Mouse (Mus musculus) layer of hippocampus, postnatal 36 days (tissue): Measurements from ENCODE around the gene Tmtc2. TPM values are rescaled to one million over a fixed set of nuclear protein-coding genes. Genes with fewer than 3 reads are reported as not detected.

Source experiments
- DNase-seq, 2 experiments: peaks; one replicate each; pipeline ENCODE4 v3.0.0; 2022
- total RNA-seq, 2 experiments: library from RNA; stranded (reverse); gene quantifications; 2 replicates each; pipeline ENCODE4 v1.2.3; 2021

Gene Tmtc2
- total RNA-seq = 10 to 100 TPM; 11.9 TPM

- DNase-seq = peak; percentile 88 to 91
Observed at GRCm38 (mm10) chr10:105573908-105574694, at the start of gene Tmtc2. Tmtc2 (minus strand) TSS chr10:105574451.

- no peak for DNase-seq
Observed at GRCm38 (mm10) chr10:105612117-105612516, 37.9 kb upstream of the Tmtc2 start.

GRCm38 (mm10) chr10:105598826-105599225, 24.6 kb upstream of the Tmtc2 start:
- no peak for DNase-seq

- DNase-seq = no peak
Observed at GRCm38 (mm10) chr10:105597226-105597625, 23.0 kb upstream of the Tmtc2 start.

- no peak for DNase-seq
Observed at GRCm38 (mm10) chr10:105595480-105596102, 21.3 kb upstream of the Tmtc2 start.

GRCm38 (mm10) chr10:105588141-105588540, 13.9 kb upstream of the Tmtc2 start:
- DNase-seq = no peak

- DNase-seq = no peak
Observed at GRCm38 (mm10) chr10:105579318-105579717, 5.1 kb upstream of the Tmtc2 start.

GRCm38 (mm10) chr10:105578291-105578845, 4.1 kb upstream of the Tmtc2 start:
- DNase-seq = no peak

- DNase-seq = peak; percentile 90 to 91
Observed at GRCm38 (mm10) chr10:105574695-105575660, 727 bp upstream of the Tmtc2 start.

GRCm38 (mm10) chr10:105573306-105573907, 844 bp downstream of the Tmtc2 start:
- peak; percentile 15 to 74 for DNase-seq

GRCm38 (mm10) chr10:105572829-105573228, 1.4 kb downstream of the Tmtc2 start:
- no peak for DNase-seq

GRCm38 (mm10) chr10:105572301-105572700, 1.9 kb downstream of the Tmtc2 start:
- DNase-seq = no peak

GRCm38 (mm10) chr10:105571831-105572230, 2.4 kb downstream of the Tmtc2 start:
- DNase-seq = no peak

- no peak for DNase-seq
Observed at GRCm38 (mm10) chr10:105571019-105571418, 3.2 kb downstream of the Tmtc2 start.

- DNase-seq = no peak
Observed at GRCm38 (mm10) chr10:105569573-105569972, 4.7 kb downstream of the Tmtc2 start.

GRCm38 (mm10) chr10:105567825-105568531, 6.3 kb downstream of the Tmtc2 start:
- no peak for DNase-seq

- DNase-seq = no peak
Observed at GRCm38 (mm10) chr10:105561548-105561947, 12.7 kb downstream of the Tmtc2 start.

- DNase-seq = no peak
Observed at GRCm38 (mm10) chr10:105557581-105557980, 16.7 kb downstream of the Tmtc2 start.

- DNase-seq = no peak
Observed at GRCm38 (mm10) chr10:105556890-105557572, 17.2 kb downstream of the Tmtc2 start.

- DNase-seq = no peak
Observed at GRCm38 (mm10) chr10:105554153-105554552, 20.1 kb downstream of the Tmtc2 start.

GRCm38 (mm10) chr10:105548040-105548439, 26.2 kb downstream of the Tmtc2 start:
- no peak for DNase-seq
